In the genomic region with DNA sequence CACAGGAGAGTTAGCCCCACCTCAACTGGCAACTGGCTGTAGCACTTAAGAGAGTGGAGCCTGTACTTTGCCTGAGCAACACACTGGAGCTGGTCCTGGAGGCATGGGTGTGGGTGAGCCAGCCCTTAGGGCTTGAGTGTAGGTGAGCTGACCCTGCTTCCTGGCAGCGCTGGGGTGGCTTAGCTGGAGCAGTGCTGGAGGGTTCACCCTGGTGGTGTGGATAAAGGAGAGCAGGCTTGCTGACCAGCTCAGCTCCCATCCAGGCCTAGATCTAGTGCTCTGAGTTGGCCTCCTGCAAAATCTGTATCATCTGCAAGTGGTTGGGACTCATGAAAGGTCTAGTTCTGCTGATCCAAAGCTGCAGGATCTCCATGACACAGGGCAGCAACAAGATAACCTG, we compare ENCODE assay signal across 30 mouse cellular contexts. TPM values are rescaled to one million over a fixed set of nuclear protein-coding genes. Genes with fewer than 3 reads are reported as not detected.
"Had no signal": no experiment of that assay in that cellular context is flagged by ENCODE, and none has a peak within 500 bp of the region (broad histone marks: within the 10 kb centered on the region; RNA-seq: fewer than 3 reads in every experiment).

No protein-coding gene starts in this region.

- DNase-seq: gastrocnemius, adult 2 months; gastrocnemius, postnatal 10 days; gastrocnemius, postnatal 25 days; heart, adult 2 months; heart, postnatal 4 days; kidney, adult 2 months; kidney, adult 9 months; kidney, postnatal 25 days; kidney, postnatal 4 days; liver; liver, embryonic 13.5 days had no signal

- H3K4me1 ChIP-seq: heart, embryonic 13.5 days; heart, embryonic 15.5 days; hindbrain, embryonic 10.5 days; hindbrain, embryonic 12.5 days; intestine, embryonic 15.5 days; kidney, embryonic 15.5 days; limb, embryonic 10.5 days; limb, embryonic 12.5 days; liver, embryonic 13.5 days had no signal

- H3K27ac ChIP-seq: gastrocnemius, adult 2 months; heart, adult 2 months; heart, embryonic 13.5 days; heart, embryonic 15.5 days; hindbrain, embryonic 10.5 days; hindbrain, embryonic 12.5 days; hindbrain, embryonic 14.5 days; intestine, embryonic 15.5 days; kidney, embryonic 15.5 days; kidney, postnatal 0 days; layer of hippocampus, adult 2 months; left cerebral cortex, adult 2 months; limb, embryonic 10.5 days; limb, embryonic 12.5 days; liver, embryonic 13.5 days had no signal

- H3K4me2 ChIP-seq: heart, embryonic 11.5 days; heart, embryonic 13.5 days; heart, embryonic 15.5 days; hindbrain, embryonic 12.5 days; hindbrain, embryonic 14.5 days; intestine, embryonic 15.5 days; kidney, embryonic 15.5 days; limb, embryonic 12.5 days; liver, embryonic 11.5 days; liver, embryonic 13.5 days had no signal

- ATAC-seq: hindbrain, embryonic 16.5 days; inflammation-experienced regulatory T-cells, adult 6 months; intestine, embryonic 15.5 days; intestine, postnatal 0 days had no signal

- H3K9me3 ChIP-seq: heart, embryonic 13.5 days; heart, embryonic 15.5 days; hindbrain, embryonic 10.5 days; hindbrain, embryonic 12.5 days; intestine, embryonic 15.5 days; kidney, embryonic 15.5 days; limb, embryonic 10.5 days; limb, embryonic 12.5 days; liver, embryonic 13.5 days had no signal

- H3K27me3 ChIP-seq: heart, embryonic 13.5 days; heart, embryonic 15.5 days; hindbrain, embryonic 12.5 days; intestine, embryonic 15.5 days; kidney, embryonic 15.5 days; liver, embryonic 13.5 days had no signal

- H3K4me3 ChIP-seq: gastrocnemius, adult 2 months; heart, adult 2 months; heart, embryonic 13.5 days; heart, embryonic 15.5 days; hindbrain, embryonic 10.5 days; hindbrain, embryonic 12.5 days; intestine, embryonic 15.5 days; kidney, embryonic 15.5 days; layer of hippocampus, adult 2 months; left cerebral cortex, adult 2 months; limb, embryonic 10.5 days; limb, embryonic 12.5 days; liver, embryonic 13.5 days had no signal

- H3K9ac ChIP-seq: heart, embryonic 13.5 days; heart, embryonic 15.5 days; hindbrain, embryonic 12.5 days; hindbrain, embryonic 14.5 days; intestine, embryonic 15.5 days; kidney, embryonic 15.5 days; limb, embryonic 12.5 days; liver, embryonic 13.5 days had no signal

- H3K36me3 ChIP-seq: heart, embryonic 13.5 days; heart, embryonic 15.5 days; hindbrain, embryonic 10.5 days; hindbrain, embryonic 12.5 days; intestine, embryonic 15.5 days; kidney, embryonic 15.5 days; limb, embryonic 10.5 days; limb, embryonic 12.5 days; liver, embryonic 13.5 days had no signal

RNA-seq across cellular contexts. Expression of a gene that starts 21.1 kb away (rescaled TPM):
- polyA plus RNA-seq: frontal cortex, adult 2 months; heart, embryonic 11.5 days; heart, embryonic 13.5 days; heart, embryonic 15.5 days; heart, postnatal 0 days; hindbrain, embryonic 10.5 days; hindbrain, embryonic 12.5 days; inflammation-experienced regulatory T-cells, adult 6 months; limb, embryonic 10.5 days; limb, embryonic 12.5 days; liver, embryonic 11.5 days; liver, embryonic 13.5 days had no signal
